Mouse (Mus musculus): Measurements from ENCODE around the gene Gdpd1. TPM values are rescaled to one million over a fixed set of nuclear protein-coding genes. Genes with fewer than 3 reads are reported as not detected.

The Gdpd1 gene
- 0.64 TPM for total RNA-seq (2023)

GRCm38 (mm10) chr11:87073866-87074440 is at the start of gene Gdpd1:
TSS of gene Gdpd1 (minus strand) at chr11:87074062.

GRCm38 (mm10) chr11:87108755-87109518 is 35.1 kb upstream of the Gdpd1 start, which contains the start of gene Ska2:
TSS of gene Ska2 (plus strand) at chr11:87109234.

GRCm38 (mm10) chr11:87108409-87108754 is 34.5 kb upstream of the Gdpd1 start, which contains the start of gene Prr11:
TSS of gene Prr11 (minus strand) at chr11:87108708.

GRCm38 (mm10) chr11:87086290-87086984 is 12.6 kb upstream of the Gdpd1 start, which contains the start of gene Smg8:
TSS of gene Smg8 (minus strand) at chr11:87086774.

GRCm38 (mm10) chr11:86993041-86994037 is 80.5 kb downstream of the Gdpd1 start, which contains the start of gene Ypel2:
TSS of gene Ypel2 (minus strand) at chr11:86993707.

Other genes with a start within 250 kb of the Gdpd1 start
- 5.0 TPM for gene Ypel2, start 80.4 kb downstream of the Gdpd1 start, total RNA-seq (2023)
- gene Smg8, start 12.7 kb upstream of the Gdpd1 start, total RNA-seq (2023), result 22.5 TPM
- 0.29 TPM for gene Prr11, start 34.6 kb upstream of the Gdpd1 start, total RNA-seq (2023)
- gene Ska2, start 35.2 kb upstream of the Gdpd1 start, total RNA-seq (2023), result 4.4 TPM
- gene Trim37, start 53.0 kb upstream of the Gdpd1 start, total RNA-seq (2023), result 7.7 TPM